Mouse (Mus musculus): ENCODE data around the gene Crls1.

Gene Crls1

DNA sequence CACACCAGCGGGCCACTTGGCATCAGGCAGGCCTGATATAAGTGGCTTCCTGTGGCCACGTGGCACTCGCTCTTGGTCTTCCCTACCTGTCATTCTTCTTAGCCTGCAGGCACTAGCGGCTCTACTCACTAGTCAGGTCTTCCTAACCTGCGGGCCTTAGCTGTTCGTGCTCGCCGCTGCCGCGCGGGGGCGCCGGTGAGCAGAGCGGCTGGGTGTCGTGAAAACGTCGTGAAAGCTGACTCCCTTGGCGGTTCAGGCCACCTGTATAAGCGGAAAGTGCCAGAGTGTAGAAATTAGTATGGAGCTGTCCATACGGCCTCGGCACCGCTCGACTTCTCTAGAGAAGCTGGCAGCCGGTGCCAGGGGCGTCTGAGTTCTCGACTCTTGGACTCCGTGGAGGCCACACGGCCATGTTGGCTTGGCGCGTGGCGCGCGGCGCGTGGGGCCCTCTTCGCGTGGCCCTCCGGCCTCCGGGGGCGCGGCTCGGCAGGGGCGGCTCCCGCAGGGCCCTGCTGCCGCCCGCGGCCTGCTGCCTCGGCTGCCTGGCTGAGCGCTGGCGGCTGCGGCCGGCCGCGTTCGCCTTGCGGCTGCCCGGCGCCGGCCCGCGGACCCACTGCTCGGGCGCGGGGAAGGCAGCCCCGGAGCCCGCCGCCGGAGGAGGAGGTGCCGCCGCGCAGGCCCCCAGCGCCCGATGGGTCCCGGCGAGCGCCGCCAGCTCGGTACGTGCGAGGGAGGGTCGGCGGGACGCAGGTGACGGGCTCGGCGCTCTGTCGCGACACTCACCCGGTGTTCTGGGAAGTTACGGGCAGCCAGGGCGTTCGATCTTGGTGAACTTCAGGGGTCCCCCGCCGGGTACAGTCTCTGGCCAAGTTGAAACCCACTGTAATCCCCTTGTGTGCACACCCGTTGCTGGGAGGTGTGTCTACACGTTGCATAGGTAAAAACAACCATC, at the start of gene Crls1:
Crls1 (plus strand) TSS at position 260 of the 952 bp plus-strand sequence.
- CTCF ChIA-PET = no interaction called here

DNA sequence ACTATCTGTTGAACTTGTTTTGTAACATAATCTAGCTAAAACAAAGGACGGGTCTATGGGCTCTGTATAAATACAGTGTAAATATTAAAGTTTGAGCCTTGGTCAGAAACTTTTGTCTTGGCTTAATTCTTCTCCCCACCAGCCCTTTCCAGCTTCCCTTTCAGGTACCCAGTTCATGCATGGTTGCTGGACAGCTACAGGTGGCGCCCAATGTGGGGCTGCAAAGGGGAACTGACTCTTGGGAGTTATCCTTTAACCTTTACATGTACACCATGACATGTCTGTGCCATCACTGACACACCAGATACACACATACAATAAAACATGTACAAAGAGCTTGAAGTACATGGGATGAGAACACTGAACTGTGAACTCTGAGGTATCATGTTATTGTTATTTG, 43.5 kb upstream of the Crls1 start:
- CTCF ChIA-PET = interaction anchor here (0.5 kb wide), 1 partner anchor 126 kb away, joined by 4 read pairs; no protein-coding TSS in a partner anchor

DNA sequence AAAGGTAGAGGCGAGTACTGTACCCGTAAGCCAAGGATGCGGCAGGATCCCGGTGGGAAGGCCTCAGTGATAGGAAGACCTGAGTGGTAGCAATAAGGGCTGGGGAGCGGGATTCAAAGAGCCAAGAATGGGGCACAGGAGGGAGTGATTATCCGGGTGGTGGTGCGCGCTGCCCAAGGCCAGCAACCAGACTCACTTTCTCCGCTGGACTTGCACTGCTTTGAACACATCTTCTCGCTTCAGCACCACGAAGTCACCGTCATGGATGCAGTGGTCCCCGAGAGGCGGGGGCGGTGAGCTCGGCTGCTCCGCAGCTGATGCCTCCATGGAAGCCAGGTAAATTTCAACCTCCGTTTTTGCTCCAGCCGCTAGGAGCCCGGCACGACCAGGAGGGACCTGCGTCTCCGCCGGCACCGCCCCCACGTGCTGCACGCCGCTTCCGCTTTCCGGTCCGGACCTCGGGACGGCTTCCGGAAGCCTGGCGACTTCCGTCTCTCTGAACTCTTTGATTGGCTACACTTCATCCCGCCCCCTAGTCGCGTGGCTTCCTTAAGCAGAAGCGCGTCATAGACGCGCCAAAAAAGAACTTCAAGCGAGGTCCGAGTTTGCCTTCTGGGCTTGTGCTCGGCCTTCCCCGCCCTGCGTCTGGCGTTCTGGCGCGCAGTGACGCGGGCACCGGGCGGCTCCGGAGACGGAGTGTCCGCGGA, 30.7 kb upstream of the Crls1 start, which contains the start of the genes Trmt6 and Mcm8:
Trmt6 (minus strand) TSS at position 448 of the 707 bp plus-strand sequence.
Mcm8 (plus strand) TSS at position 534 of the 707 bp plus-strand sequence.
- CTCF ChIA-PET = no interaction called here

DNA sequence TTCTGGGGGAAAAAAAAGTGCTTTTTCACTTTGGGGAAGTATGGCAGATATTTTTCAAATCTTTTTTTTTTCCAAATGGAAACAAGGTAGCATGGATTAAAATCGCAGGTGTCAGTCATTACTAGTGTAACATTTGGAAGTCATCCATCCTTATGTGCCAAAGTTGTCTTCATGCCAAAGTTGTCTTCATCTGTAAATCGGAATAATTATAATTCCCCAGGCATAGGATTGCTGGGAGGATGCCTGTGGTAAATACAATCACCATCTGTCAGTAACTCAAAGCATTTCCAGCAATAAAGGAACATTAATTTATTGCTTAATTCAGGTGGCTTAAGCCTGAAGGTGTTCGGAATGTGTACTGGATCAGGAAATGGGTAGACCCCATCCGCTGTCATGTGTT, 5.4 kb upstream of the Crls1 start:
- CTCF ChIA-PET = no interaction called here

DNA sequence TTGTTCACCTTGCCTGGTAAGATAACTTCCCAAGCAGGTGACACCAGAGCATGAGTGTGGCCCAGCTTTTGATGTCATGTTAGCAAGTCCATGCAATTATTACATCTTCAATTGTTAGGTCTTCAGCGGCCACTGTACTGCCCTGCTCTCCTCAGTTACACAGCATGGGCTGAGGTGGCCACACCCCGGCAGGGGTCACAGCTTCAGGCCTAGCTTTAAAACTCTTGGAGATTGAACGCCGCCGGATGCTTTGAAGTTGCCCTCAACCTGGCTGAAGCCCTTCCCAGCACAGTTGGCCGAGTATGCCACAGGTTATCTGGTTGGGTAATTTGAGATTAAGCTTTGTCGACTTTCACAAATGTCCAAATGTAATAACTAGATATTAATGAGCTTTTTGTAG, 1.1 kb downstream of the Crls1 start:
- CTCF ChIA-PET = interaction anchor here (0.6 kb wide), 1 partner anchor 38 kb away, joined by 4 read pairs; no protein-coding TSS in a partner anchor

DNA sequence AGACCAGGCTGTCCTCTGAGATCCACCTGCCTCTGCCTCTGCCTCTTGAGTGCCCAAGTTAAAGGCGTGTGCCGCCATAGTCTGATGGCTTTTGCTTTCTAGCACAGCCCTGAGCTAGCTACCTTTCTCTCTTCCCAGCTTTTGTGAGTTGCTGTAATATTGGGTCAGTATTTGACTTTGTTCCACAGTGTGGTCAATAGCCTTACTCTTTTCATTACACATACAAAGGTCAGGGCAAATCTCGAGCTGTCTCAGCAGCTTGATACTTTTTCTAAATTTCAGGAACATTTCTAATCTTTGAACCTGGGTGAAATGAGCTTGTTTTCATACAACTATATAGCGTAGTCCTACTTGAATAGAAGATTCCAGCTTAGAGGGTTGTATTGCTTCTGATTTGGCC, 1.9 kb downstream of the Crls1 start:
- CTCF ChIA-PET = no interaction called here

DNA sequence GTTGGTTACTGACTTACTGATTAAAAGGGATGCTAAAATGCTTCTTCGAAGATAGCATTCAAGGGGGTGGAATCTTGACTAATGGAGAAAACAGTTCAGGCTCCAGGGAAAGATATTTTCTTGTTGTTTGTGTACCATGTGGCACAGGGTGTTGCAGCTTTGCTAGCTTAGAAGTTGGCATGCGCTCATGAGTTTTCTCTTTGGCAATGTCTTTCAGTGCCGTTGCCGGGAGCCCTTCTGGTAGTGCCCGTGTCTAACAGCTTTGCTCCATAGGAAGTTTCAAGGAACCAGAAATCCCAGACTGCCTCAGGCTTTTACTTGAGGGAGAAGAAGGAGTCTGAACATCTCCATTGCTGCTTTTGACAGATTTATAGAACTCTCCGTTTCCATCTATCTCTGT, 2.7 kb downstream of the Crls1 start:
- CTCF ChIA-PET = no interaction called here

DNA sequence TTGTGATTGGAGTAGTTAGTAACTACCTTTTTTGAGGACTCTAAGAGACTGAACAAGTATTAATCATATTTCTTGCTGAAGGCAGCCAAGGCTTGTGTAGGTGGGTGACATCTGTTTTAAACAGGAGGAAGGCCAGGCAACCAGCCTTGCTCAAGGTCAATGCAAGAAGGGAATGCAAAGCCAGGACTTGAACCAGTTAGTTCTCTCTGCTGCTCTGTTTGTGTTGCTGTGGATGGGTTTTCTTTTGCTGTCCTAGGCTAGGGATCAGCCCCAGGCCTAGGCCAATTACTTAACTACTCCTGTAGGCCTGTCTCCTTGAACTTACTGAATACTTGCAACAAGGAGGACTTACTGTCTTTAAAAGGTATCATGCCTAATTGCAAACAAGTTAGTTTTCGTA, 6.6 kb downstream of the Crls1 start:
- CTCF ChIA-PET = no interaction called here

DNA sequence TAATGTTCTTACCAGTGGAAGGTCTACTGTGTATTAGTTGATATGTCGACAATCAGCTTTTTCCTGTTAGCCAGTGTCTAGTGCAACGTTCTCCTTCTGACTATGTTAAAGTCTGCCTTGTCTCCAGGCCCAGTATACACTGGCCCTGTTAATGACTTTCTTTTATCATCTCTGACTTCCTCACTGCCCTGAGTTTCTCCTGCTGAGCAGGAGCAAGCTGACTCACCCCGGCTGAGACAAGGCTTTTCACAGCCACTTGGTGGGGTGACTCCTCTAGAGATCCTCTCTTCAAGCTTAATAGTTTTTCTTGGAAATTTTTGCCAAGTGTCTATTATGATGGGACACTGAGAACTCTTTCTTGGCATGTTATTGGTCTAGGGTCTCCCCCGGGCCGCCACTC, 9.9 kb downstream of the Crls1 start:
- CTCF ChIA-PET = no interaction called here

DNA sequence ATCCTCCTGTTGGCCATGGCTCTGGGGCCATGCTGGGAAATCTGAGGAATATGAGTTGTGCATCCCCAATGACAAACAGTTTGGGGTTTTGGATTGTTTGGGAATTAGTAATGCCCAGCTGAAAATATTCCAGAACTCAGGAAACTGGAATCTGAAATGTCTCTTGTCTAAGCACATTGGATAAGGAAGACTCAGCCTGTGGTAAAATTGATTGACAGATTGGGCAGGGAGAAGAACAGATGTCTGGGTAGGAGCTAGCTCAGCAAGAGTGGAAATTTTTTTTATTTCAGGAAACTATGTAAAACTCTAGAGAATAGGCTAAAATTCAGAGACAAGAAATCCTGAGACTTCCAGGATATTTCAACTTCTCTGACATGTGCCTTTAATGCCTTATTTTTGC, 14.0 kb downstream of the Crls1 start:
- CTCF ChIA-PET = no interaction called here

DNA sequence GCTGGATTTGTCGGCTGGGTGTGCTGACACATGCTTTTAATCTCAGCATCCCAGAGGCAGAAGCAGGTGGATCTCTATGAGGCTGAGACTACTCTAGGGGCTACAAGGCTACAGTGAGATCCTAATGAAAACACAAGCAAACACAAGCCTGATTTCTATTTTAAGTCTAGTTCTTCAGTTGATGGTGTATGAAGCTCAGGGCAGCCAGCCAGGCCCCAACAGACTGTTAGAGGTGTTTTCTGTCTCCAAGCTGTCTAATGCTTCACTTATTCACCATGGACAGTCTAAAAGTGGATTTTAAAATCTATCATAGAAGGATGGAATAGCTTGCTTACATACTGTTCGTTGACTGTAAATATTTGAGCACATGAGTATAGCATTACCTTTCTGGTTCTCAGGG, 15.0 kb downstream of the Crls1 start:
- CTCF ChIA-PET = no interaction called here

DNA sequence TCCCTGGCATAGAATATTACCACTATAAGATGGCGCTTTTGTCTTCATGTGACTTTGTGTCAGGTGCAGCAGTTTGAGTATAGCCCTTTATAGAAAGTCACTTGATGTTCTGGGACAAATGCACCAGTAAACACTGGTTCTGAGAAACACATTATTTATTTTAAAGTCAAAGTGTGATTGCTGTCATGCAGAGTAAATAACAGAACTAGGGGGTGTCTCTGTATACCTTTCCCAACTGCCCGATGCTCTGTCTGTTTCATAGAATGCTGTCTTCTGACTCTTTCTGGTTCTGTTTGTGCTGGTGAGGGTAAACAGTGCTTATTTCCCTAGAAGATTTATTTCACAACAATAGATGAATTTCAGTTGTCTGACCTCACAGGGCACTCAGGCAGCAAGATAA, 16.9 kb downstream of the Crls1 start:
- CTCF ChIA-PET = no interaction called here

DNA sequence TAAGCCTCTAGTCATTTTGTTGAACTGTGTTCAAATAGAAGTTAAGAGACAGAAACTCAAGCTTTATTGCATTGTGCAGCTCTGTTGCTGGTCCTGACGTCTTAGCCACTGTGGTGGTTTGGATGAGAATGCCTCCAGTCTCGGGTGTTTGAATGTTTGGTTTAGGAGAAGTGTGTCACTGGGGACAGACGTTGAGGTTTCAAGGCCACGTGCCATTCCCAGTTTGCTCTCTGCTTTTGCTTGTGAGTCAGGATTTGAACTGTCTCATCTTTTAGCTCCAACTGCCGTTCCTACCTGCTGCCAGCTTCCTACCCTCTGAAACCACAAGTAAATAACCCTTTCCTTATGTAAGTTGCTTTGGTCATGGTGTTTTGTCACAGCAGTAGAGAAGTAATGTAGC, 21.1 kb downstream of the Crls1 start:
- CTCF ChIA-PET = no interaction called here

DNA sequence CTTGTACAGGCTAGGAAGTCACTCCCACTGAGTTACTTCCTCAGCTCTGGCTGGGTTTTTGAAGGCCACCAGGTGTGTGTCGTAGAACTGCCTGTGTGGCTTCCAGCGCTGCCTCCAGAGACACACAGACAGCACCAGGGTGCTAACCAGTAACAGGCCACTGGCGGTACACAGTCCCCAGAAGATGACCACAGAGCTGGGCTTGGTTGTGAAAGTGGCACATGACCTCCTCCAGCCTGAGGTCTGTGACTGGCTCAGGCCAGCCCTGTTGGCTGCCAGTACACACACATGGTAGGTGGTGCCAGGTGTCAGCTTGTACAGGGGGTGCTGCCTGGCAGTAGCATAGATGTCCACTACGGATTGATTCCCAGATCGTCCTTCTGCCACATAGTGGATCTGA, 23.2 kb downstream of the Crls1 start:
- CTCF ChIA-PET = no interaction called here

DNA sequence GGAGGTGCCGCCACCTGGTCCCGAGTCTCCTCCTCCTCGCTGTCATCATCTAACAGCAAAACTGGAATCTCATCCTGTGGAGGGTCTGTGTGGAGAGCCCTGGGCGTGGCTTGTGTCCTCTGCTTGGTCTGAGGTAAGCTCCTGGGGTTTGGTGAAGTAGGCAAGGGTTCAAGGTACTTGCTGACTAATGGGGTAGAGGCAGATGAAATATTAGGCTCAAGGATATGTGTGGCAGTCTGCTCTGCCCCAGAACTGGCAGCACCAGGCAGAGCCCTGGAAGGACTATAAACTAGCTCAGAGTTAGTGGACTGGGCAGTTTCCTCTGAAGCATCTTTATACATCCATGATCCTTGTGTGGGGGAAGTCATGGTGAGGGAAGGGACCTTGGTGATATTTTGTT, 23.8 kb downstream of the Crls1 start:
- CTCF ChIA-PET = no interaction called here

DNA sequence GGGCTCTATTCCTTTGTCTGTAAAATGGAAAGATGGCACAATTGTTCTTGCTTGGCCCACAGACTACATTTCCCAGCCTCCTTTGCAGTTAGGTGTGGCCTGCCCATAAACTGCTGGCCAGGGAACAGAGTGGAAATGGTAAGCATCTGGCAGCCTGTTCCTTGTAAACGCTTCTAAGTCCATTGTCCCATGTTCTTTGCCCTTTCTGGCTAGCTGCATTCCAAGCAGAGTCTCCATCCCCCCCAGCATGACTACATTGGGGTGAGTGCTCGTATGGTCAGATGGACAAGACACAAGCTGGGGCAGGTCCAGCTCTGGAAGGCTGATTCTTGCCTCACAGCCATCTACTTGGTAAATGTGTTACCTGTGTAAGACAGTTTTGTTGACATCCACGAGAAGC, 25.2 kb downstream of the Crls1 start:
- CTCF ChIA-PET = no interaction called here

DNA sequence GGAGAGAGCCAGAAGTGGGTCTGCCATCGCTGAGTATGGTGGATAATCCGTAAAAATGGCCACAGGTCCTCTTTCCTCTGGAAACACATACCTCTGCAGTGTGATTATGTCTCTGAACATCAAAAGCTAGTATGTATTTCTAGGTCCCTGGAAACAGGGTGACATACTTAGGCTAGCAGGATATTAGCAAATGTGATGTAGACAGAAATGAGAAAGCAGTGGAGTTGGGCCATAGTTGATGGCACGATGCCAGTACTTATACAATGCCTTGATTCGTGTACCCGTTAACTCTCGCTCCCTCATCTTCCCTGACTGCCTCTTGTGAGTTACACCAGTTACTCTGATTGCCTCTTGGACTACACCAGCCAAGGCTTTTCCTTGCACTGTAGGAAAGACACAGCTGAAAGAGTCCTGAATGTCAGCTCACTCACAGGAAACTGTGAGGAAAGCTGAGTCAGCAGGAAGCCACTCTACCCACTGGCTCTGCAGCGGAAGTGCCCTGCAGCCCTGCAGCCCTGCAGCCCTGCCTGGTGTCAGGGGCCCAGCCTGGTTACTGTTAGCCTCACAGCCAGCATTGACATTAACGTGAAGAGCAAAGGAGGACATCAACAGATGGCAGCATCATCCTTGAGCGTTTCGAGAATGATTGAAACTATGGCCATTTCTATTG, 27.3 kb downstream of the Crls1 start:
- CTCF ChIA-PET = no interaction called here

DNA sequence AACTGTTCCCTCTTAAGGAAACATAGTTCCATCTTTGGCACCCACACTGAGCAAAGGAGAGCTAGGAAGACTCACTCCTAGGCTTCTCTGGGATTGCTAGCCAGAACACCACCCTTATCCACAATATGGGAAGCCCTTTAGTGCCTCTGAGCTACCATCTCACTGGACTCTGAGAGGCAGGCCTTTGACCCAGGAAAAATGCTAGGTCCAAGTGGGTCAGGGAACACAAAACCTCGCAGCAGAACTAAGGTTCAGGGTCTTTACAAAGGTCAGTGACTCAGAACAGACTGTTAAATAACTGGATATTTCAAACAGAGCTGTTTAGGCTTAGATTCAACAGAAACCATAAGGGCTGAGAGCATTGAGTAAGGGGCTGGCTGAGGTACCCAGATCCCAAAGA, 30.5 kb downstream of the Crls1 start:
- CTCF ChIA-PET = no interaction called here

DNA sequence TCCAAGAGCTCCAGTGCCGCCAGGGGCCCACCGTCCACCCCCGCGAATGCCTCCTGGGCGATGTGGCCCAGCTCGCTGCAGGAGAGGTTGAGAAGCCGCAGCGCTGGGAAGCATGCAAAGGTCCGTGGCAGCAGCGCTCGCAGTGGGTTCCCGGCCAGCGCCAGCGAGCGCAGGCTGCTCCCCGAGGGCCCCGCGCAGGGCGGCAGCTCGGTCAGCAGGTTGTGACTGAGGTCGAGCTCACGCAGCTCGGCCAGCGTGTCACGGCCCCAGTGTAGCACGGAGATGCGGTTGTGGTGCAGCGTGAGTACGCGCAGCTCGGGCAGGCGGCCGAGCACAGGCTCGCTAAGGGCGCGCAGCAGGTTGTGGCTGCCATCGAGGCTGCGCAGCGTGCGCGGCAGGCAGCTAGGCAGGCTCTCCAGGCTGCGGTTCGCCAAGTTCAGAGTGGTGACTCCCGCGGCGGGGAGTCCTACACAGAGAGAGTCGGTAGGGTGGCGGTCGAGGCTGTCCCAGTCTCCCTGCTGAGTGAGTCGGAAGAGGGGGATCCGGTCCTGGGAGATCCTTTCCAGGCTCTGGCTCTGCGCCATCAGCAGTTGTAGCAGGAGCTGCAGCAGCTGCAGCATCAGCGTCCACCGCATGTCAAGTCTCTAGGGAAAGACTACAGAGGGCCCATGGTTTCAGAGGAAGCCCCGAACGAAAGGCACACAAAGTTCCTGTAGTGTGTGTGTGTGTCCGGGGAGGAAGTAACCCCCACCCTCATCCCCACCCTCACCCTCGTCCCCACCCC, 33.0 kb downstream of the Crls1 start:
- CTCF ChIA-PET = no interaction called here

DNA sequence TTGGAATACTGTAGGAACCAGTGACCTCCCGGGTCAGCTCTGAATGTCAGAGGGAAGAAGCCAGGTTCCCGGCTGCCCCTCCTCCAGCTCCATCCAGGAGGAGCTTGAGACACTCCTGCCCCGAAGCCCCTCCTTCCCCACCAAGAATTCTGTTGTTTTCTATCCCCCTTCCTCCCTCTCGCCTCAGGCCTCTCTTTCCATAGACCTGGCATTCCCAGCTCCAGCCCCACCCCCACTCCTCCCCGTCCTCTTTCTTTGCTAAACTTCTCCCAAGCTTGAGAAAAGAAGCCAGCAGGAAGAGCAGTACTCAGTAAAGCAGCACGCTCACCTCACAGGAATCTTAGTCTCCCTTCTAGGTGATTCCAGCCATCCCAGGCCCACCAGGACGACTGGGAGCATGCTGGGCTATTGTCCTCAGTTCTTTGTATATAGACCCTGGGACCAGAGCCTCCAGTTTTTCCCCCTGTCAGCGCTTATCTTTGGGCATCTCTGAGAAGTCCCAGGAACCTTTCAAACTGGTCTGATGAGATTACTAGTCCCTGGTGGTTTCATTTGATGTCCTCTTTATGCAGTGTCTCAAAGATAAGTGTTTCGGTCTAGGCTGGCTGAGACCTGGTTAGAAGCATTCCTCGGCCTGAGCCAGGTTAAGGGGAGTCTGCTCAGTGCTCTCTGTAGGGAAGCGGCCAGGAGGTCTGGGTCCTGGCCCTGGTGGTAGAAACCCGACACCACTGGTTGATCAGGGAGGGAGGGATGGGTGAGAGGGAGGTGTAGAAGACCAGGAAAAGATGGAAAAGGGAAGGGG, 34.6 kb downstream of the Crls1 start, which contains the start of gene Lrrn4:
Lrrn4 (minus strand) TSS at position 48 of the 802 bp plus-strand sequence.
- CTCF ChIA-PET = no interaction called here
